Mouse (Mus musculus) R1 (cell line): ENCODE data around the gene Zfand3.

Experiments
- DNase-seq: peaks from one replicate; pipeline ENCODE4 v3.0.0-alpha.2; 2018; ENCODE audit warnings: low read depth, low spot score

The Zfand3 gene

GRCm38 (mm10) chr17:30192416-30193005 lies 188.0 kb downstream of the Zfand3 start:
- no peak for DNase-seq

GRCm38 (mm10) chr17:30193615-30194014 lies 189.1 kb downstream of the Zfand3 start:
- DNase-seq: no peak

GRCm38 (mm10) chr17:30194091-30194490 lies 189.6 kb downstream of the Zfand3 start:
- no peak for DNase-seq

GRCm38 (mm10) chr17:30194629-30195445 lies 190.3 kb downstream of the Zfand3 start:
- no peak for DNase-seq

GRCm38 (mm10) chr17:30195591-30196183 lies 191.2 kb downstream of the Zfand3 start:
- DNase-seq: no peak

GRCm38 (mm10) chr17:30196401-30197279 lies 192.1 kb downstream of the Zfand3 start:
- peak; percentile 27 for DNase-seq

- no peak for DNase-seq
These were observed 192.9 kb downstream of the Zfand3 start for GRCm38 (mm10) chr17:30197280-30198030.

- no peak for DNase-seq
These were observed 193.9 kb downstream of the Zfand3 start for GRCm38 (mm10) chr17:30198422-30198821.

- DNase-seq: no peak
These were observed 195.1 kb downstream of the Zfand3 start for GRCm38 (mm10) chr17:30199374-30200247.

- no peak for DNase-seq
These were observed 195.8 kb downstream of the Zfand3 start for GRCm38 (mm10) chr17:30200283-30200682.

GRCm38 (mm10) chr17:30205062-30205825 lies 200.7 kb downstream of the Zfand3 start:
- DNase-seq: no peak

- DNase-seq: no peak
These were observed 205.7 kb downstream of the Zfand3 start for GRCm38 (mm10) chr17:30210262-30210661.

GRCm38 (mm10) chr17:30210936-30211335 lies 206.4 kb downstream of the Zfand3 start:
- no peak for DNase-seq

GRCm38 (mm10) chr17:30212647-30213046 lies 208.1 kb downstream of the Zfand3 start:
- DNase-seq: no peak

- no peak for DNase-seq
These were observed 208.8 kb downstream of the Zfand3 start for GRCm38 (mm10) chr17:30213371-30213770.

GRCm38 (mm10) chr17:30214393-30214792 lies 209.9 kb downstream of the Zfand3 start:
- DNase-seq: no peak

- no peak for DNase-seq
These were observed 211.2 kb downstream of the Zfand3 start for GRCm38 (mm10) chr17:30215741-30216140.

- DNase-seq: no peak
These were observed 217.1 kb downstream of the Zfand3 start for GRCm38 (mm10) chr17:30221677-30222076.

GRCm38 (mm10) chr17:30222361-30222760 lies 217.8 kb downstream of the Zfand3 start:
- DNase-seq: peak; percentile 40
